ENCODE assay signal across 7 mouse cellular contexts in the genomic region with DNA sequence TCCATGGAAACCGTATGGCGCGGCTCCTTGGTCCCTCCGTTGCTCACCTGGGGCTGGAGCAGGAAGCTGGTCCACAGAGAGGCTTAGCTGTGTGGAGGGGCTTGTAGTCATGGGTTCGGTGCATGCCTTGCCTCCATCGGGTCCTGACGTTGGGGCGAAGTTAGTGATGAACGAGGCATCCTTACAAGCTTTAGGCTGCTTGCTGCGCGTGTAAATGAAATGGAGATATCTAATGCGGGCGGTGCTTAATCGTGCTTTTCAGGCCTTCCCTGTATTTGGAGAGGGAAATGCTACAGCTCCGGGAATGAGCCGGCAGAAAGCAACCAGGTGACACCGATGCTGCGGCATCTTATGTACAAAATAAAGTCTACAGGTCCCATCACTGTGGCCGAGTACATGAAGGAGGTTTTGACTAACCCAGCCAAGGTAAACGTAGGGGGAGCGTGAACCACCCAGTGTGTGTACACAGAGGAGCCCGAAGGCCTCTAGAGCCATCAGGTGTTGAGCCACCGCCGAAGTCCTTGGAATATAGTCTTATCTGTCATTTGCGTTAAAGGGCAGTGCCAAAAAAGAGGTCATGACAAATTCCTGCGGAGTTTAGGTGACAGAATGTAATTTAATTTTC. TPM values are rescaled to one million over a fixed set of nuclear protein-coding genes. Genes with fewer than 3 reads are reported as not detected.
DNase-seq lines count a peak whose midpoint lies in the region; ATAC-seq and TF ChIP-seq lines count a peak whose summit lies in the region.

No protein-coding gene starts in this region.

- H3K27me3 ChIP-seq in lung, embryonic 14.5 days (ENCODE audit: insufficient read depth, low read length) = no peaks in the 10 kb centered on the region
- H3K27me3 ChIP-seq in embryonic facial prominence, embryonic 15.5 days = no peaks in the 10 kb centered on the region
- no peaks in the 10 kb centered on the region for H3K27me3 ChIP-seq in hindbrain, postnatal 0 days (ENCODE audit: insufficient read depth, low read length)
- no peaks in the 10 kb centered on the region for H3K27me3 ChIP-seq in myocyte (ENCODE audit: control insufficient read depth, insufficient read depth, insufficient read length)

- no peaks in the 10 kb centered on the region for H3K9me3 ChIP-seq in lung, embryonic 14.5 days (ENCODE audit: low read depth, low read length)
- H3K9me3 ChIP-seq in embryonic facial prominence, embryonic 15.5 days (replicated peaks) = no peaks in the 10 kb centered on the region
- H3K9me3 ChIP-seq in hindbrain, postnatal 0 days (ENCODE audit: low read length) = no peaks in the 10 kb centered on the region

- no peak overlapping the region; the same call in 1 of the 2 replicates for H3K27ac ChIP-seq in lung, embryonic 14.5 days (ENCODE audit: low read depth)
- peak overlapping the region; percentile 35 for H3K27ac ChIP-seq in embryonic facial prominence, embryonic 15.5 days (replicated peaks)
- peak overlapping the region; percentile 59 for H3K27ac ChIP-seq in hindbrain, postnatal 0 days

- H3K36me3 ChIP-seq in lung, embryonic 14.5 days (ENCODE audit: insufficient read depth) = peaks cover 36% of the 10 kb centered on the region
- peaks cover 36% of the 10 kb centered on the region for H3K36me3 ChIP-seq in embryonic facial prominence, embryonic 15.5 days
- peaks cover 27% of the 10 kb centered on the region; the same call in 1 of the 2 replicates for H3K36me3 ChIP-seq in hindbrain, postnatal 0 days (ENCODE audit: insufficient read depth, low read length)
- H3K36me3 ChIP-seq in myocyte (ENCODE audit: control insufficient read depth, insufficient read depth) = peaks cover 9% of the 10 kb centered on the region

- H3K4me1 ChIP-seq in lung, embryonic 14.5 days (ENCODE audit: insufficient read depth) = 0 out of 2 replicates have a peak, but pooled peaks cover 4% of the 10 kb centered on the region
- peaks cover 12% of the 10 kb centered on the region for H3K4me1 ChIP-seq in embryonic facial prominence, embryonic 15.5 days
- 0 out of 2 replicates have a peak, but pooled peaks cover 4% of the 10 kb centered on the region for H3K4me1 ChIP-seq in hindbrain, postnatal 0 days (ENCODE audit: insufficient read depth, low read length)

- H3K79me2 ChIP-seq in myocyte (ENCODE audit: control insufficient read depth, insufficient read depth) = peaks cover 30% of the 10 kb centered on the region

- no peak for DNase-seq in lung, embryonic 14.5 days
- DNase-seq in lung, postnatal 25 days (ENCODE audit: low spot score) = no peak
- peak; percentile 3 for DNase-seq in hindbrain, postnatal 0 days (ENCODE audit: low spot score)

- H3ac ChIP-seq in myocyte (ENCODE audit: control insufficient read depth, insufficient read length) = peak overlapping the region; percentile 8

- peak; percentile 33; the same call in 1 of the 2 replicates for ATAC-seq in lung, embryonic 14.5 days (ENCODE audit: insufficient read depth)
- no peak for ATAC-seq in embryonic facial prominence, embryonic 15.5 days (ENCODE audit: insufficient number of reproducible peaks, low FRiP score, low TSS enrichment, low read depth)
- peak; percentile 22; the same call in 1 of the 2 replicates for ATAC-seq in hindbrain, postnatal 0 days
- ATAC-seq in inflammation-experienced regulatory T-cells, adult 6 months = no peak
- no peak for ATAC-seq in megakaryocyte progenitor cell, adult 5-6 weeks (replicated peaks; ENCODE audit: poor library complexity)

- TF ChIP-seq CTCF in lung, embryonic 14.5 days (IDR thresholded peaks at IDR 0.05; ENCODE audit: low read depth) = no peak
- no peak for TF ChIP-seq CTCF in hindbrain, postnatal 0 days (IDR thresholded peaks at IDR 0.05; ENCODE audit: low read depth)

- TF ChIP-seq POLR2A in myocyte (IDR thresholded peaks at IDR 0.05; ENCODE audit: insufficient read length, low read depth) = no peak

- 9% methylated on average over 26 of the region's 26 CpGs for WGBS in lung, embryonic 14.5 days
- 8% methylated on average over 26 of the region's 26 CpGs for WGBS in embryonic facial prominence, embryonic 15.5 days
- 7% methylated on average over 26 of the region's 26 CpGs for WGBS in hindbrain, postnatal 0 days

- peak overlapping the region; percentile 89 for H3K4me3 ChIP-seq in lung, embryonic 14.5 days (ENCODE audit: low read depth, low read length)
- peak overlapping the region; percentile 67 for H3K4me3 ChIP-seq in embryonic facial prominence, embryonic 15.5 days (replicated peaks)
- peak overlapping the region; percentile 53 for H3K4me3 ChIP-seq in hindbrain, postnatal 0 days (ENCODE audit: low read length)
- peak overlapping the region; percentile 98 for H3K4me3 ChIP-seq in myocyte

- peak overlapping the region; percentile 84 for H3K9ac ChIP-seq in lung, embryonic 14.5 days
- H3K9ac ChIP-seq in embryonic facial prominence, embryonic 15.5 days = peak overlapping the region; percentile 56
- peak overlapping the region; percentile 58 for H3K9ac ChIP-seq in hindbrain, postnatal 0 days (replicated peaks; ENCODE audit: low read length)

- H3K4me2 ChIP-seq in lung, embryonic 14.5 days = peak overlapping the region; percentile 87
- H3K4me2 ChIP-seq in embryonic facial prominence, embryonic 15.5 days (replicated peaks) = peak overlapping the region; percentile 79
- H3K4me2 ChIP-seq in hindbrain, postnatal 0 days (ENCODE audit: low read depth, low read length) = peak overlapping the region; percentile 76
- peak overlapping the region; percentile 87 for H3K4me2 ChIP-seq in myocyte (ENCODE audit: low read depth)

TF ChIP-seq in myocyte, 11 proteins besides CTCF, POLR2A, EP300 and RAD21:
- TF ChIP-seq REST (IDR thresholded peaks at IDR 0.05; ENCODE audit: insufficient read depth, insufficient read length) (no peak), CEBPB (IDR thresholded peaks at IDR 0.05; ENCODE audit: insufficient read depth, poor library complexity, severe bottlenecking) (no peak), E2F4 (IDR thresholded peaks at IDR 0.05; ENCODE audit: insufficient read depth) (no peak), MAX (IDR thresholded peaks at IDR 0.05; ENCODE audit: low read depth) (no peak)

RNA-seq across cellular contexts. Expression of a gene that starts 0.4 kb away (rescaled TPM):
- 57.6 and 59.3 TPM in 2 replicates for polyA plus RNA-seq in lung, embryonic 14.5 days (2014; fragmentation: Nextera tagmentation; extraction: Ambion mirVana)
- 53.3 and 56.1 TPM in 2 replicates for polyA plus RNA-seq in embryonic facial prominence, embryonic 15.5 days (2015; fragmentation: Nextera tagmentation; extraction: Ambion mirVana)
- 19.7 and 28.3 TPM in 2 replicates for total RNA-seq in hindbrain, postnatal 0 days (2014; rRNA removed)
- 59.9 and 61.6 TPM in 2 replicates for polyA plus RNA-seq in hindbrain, postnatal 0 days (2015; fragmentation: Nextera tagmentation; extraction: Ambion mirVana)
- polyA plus RNA-seq in myocyte (2012; fragmentation: generic; extraction: Trizol) = 17.9 TPM
- 10 to 100 TPM; 52.2 to 65.3 (median 64.9) TPM for polyA plus RNA-seq in inflammation-experienced regulatory T-cells, adult 6 months (2017; shearing (Covaris generic))
- total RNA-seq in megakaryocyte progenitor cell, adult 5-6 weeks (2015) = 43.5 and 57.6 TPM in 2 replicates
- 36.2 and 42.6 TPM in 2 replicates for total RNA-seq in megakaryocyte progenitor cell, adult 5-6 weeks (2017)

RNA-seq across cellular contexts. Expression of a gene that starts 0.5 kb away (rescaled TPM):
- polyA plus RNA-seq in lung, embryonic 14.5 days (2014; fragmentation: Nextera tagmentation; extraction: Ambion mirVana) = 56.6 and 61.2 TPM in 2 replicates
- 57.6 and 57.9 TPM in 2 replicates for polyA plus RNA-seq in embryonic facial prominence, embryonic 15.5 days (2015; fragmentation: Nextera tagmentation; extraction: Ambion mirVana)
- 11.0 and 13.5 TPM in 2 replicates for total RNA-seq in hindbrain, postnatal 0 days (2014; rRNA removed)
- polyA plus RNA-seq in hindbrain, postnatal 0 days (2015; fragmentation: Nextera tagmentation; extraction: Ambion mirVana) = 46.4 and 54.0 TPM in 2 replicates
- polyA plus RNA-seq in myocyte (2012; fragmentation: generic; extraction: Trizol) = 9.7 TPM
- 10 to 100 TPM; 46.4 to 85.4 (median 73.1) TPM for polyA plus RNA-seq in inflammation-experienced regulatory T-cells, adult 6 months (2017; shearing (Covaris generic))
- total RNA-seq in megakaryocyte progenitor cell, adult 5-6 weeks (2015) = 68.7 and 78.1 TPM in 2 replicates
- 101 and 183 TPM in 2 replicates for total RNA-seq in megakaryocyte progenitor cell, adult 5-6 weeks (2017)

RNA-seq across cellular contexts. Expression of a gene that starts 21.0 kb away (rescaled TPM):
- 77.4 and 85.6 TPM in 2 replicates for polyA plus RNA-seq in lung, embryonic 14.5 days (2014; fragmentation: Nextera tagmentation; extraction: Ambion mirVana)
- 93.6 and 107 TPM in 2 replicates for polyA plus RNA-seq in embryonic facial prominence, embryonic 15.5 days (2015; fragmentation: Nextera tagmentation; extraction: Ambion mirVana)
- 18.5 and 32.6 TPM in 2 replicates for total RNA-seq in hindbrain, postnatal 0 days (2014; rRNA removed)
- 140 and 149 TPM in 2 replicates for polyA plus RNA-seq in hindbrain, postnatal 0 days (2015; fragmentation: Nextera tagmentation; extraction: Ambion mirVana)
- polyA plus RNA-seq in myocyte (2012; fragmentation: generic; extraction: Trizol) = 25.3 TPM
- polyA plus RNA-seq in inflammation-experienced regulatory T-cells, adult 6 months (2017; shearing (Covaris generic)) = 10 to 100 TPM; 80.2 to 92.9 (median 81.9) TPM
- 28.9 and 32.9 TPM in 2 replicates for total RNA-seq in megakaryocyte progenitor cell, adult 5-6 weeks (2015)
- total RNA-seq in megakaryocyte progenitor cell, adult 5-6 weeks (2017) = 67.2 and 76.5 TPM in 2 replicates

RNA-seq across cellular contexts. Expression of a gene that starts 30.5 kb away (rescaled TPM):
- 0.16 and 0.17 TPM in 2 replicates for polyA plus RNA-seq in lung, embryonic 14.5 days (2014; fragmentation: Nextera tagmentation; extraction: Ambion mirVana)
- 0.33 and 0.35 TPM in 2 replicates for polyA plus RNA-seq in embryonic facial prominence, embryonic 15.5 days (2015; fragmentation: Nextera tagmentation; extraction: Ambion mirVana)
- total RNA-seq in hindbrain, postnatal 0 days (2014; rRNA removed) = not detected in 2 replicates
- polyA plus RNA-seq in hindbrain, postnatal 0 days (2015; fragmentation: Nextera tagmentation; extraction: Ambion mirVana) = 0.39 and 0.55 TPM in 2 replicates
- 0.06 TPM for polyA plus RNA-seq in myocyte (2012; fragmentation: generic; extraction: Trizol)
- polyA plus RNA-seq in inflammation-experienced regulatory T-cells, adult 6 months (2017; shearing (Covaris generic)) = 1 to 10 TPM in 1 of 3 experiments, under 1 TPM in 2; 0.16 to 1.0 (median 0.37) TPM
- not detected in 2 replicates for total RNA-seq in megakaryocyte progenitor cell, adult 5-6 weeks (2015)
- total RNA-seq in megakaryocyte progenitor cell, adult 5-6 weeks (2017) = not detected in 2 replicates

RNA-seq across cellular contexts. Expression of a gene that starts 55.0 kb away (rescaled TPM):
- 8.4 and 9.2 TPM in 2 replicates for polyA plus RNA-seq in lung, embryonic 14.5 days (2014; fragmentation: Nextera tagmentation; extraction: Ambion mirVana)
- polyA plus RNA-seq in embryonic facial prominence, embryonic 15.5 days (2015; fragmentation: Nextera tagmentation; extraction: Ambion mirVana) = 9.4 and 11.3 TPM in 2 replicates
- total RNA-seq in hindbrain, postnatal 0 days (2014; rRNA removed) = 5.1 and 6.3 TPM in 2 replicates
- polyA plus RNA-seq in hindbrain, postnatal 0 days (2015; fragmentation: Nextera tagmentation; extraction: Ambion mirVana) = 5.1 and 7.8 TPM in 2 replicates
- polyA plus RNA-seq in myocyte (2012; fragmentation: generic; extraction: Trizol) = 1.9 TPM
- polyA plus RNA-seq in inflammation-experienced regulatory T-cells, adult 6 months (2017; shearing (Covaris generic)) = 10 to 100 TPM; 21.4 to 37.1 (median 34.5) TPM
- total RNA-seq in megakaryocyte progenitor cell, adult 5-6 weeks (2015) = 18.8 and 20.7 TPM in 2 replicates
- total RNA-seq in megakaryocyte progenitor cell, adult 5-6 weeks (2017) = 33.0 and 45.3 TPM in 2 replicates

Comparison
In these comparisons a context has a peak if more than half of its experiments do, and no peak if none do; other contexts are left out.
1. ATAC-seq: peak in lung, embryonic 14.5 days (single experiment) and hindbrain, postnatal 0 days (single experiment); none in embryonic facial prominence, embryonic 15.5 days (single experiment), inflammation-experienced regulatory T-cells, adult 6 months (single experiment) and megakaryocyte progenitor cell, adult 5-6 weeks (single experiment).
2. Peak in every context shown above with its lines, with median percentiles within 50 percentile points of each other: H3K4me2 ChIP-seq, H3K4me3 ChIP-seq and H3K9ac ChIP-seq.